Comparison of ENCODE assay signal across 8 mouse cellular contexts in the genomic region with DNA sequence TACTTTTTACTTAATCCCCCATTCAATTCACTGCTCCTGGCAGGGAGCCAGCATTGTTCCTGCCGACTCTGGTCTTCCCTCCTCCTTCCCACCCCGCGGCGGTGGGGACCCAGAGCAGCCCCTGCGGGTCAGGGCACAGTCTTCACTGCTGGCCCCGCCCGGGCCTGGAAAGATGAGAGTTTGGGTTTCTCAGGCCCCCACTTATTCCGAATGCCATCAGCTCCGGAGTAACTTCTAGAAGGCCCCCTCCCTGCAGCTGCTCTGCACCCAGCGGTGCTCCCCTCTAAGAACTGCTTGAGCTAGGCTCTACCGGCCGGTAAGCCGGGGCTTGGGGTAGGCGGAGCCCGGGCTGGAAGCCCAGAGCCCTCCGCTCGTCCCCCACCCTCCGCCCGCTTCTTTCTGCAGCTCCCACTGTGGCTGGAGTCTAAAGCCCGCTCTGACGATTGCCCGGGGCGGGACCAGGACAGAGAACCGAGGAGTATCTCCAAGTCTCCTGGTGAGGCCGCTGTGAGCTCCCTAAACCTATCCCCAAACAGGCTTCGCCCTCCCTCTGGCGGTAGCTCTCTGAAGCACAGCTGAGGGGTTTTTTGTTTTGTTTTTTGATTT. TPM values are rescaled to one million over a fixed set of nuclear protein-coding genes. Genes with fewer than 3 reads are reported as not detected.
A peak's percentile ranks its signal among the peaks of the same experiment; 100 is the strongest.
DNase-seq lines count a peak whose midpoint lies in the region; ATAC-seq lines count a peak whose summit lies in the region.

No protein-coding gene starts in this region.

- no peaks in the 10 kb centered on the region for H3K36me3 ChIP-seq in hindbrain, embryonic 14.5 days (replicated peaks; ENCODE audit: control insufficient read depth, insufficient read depth)

- peak overlapping the region; percentile 84 for H3K27ac ChIP-seq in hindbrain, embryonic 14.5 days

- H3K4me3 ChIP-seq in hindbrain, embryonic 14.5 days (replicated peaks; ENCODE audit: low read length), result peak overlapping the region; percentile 35

- peak; percentile 98 for ATAC-seq in hindbrain, embryonic 14.5 days (ENCODE audit: low FRiP score)

- no peaks in the 10 kb centered on the region for H3K27me3 ChIP-seq in hindbrain, embryonic 14.5 days (ENCODE audit: control insufficient read depth, insufficient read depth, low read length)

- H3K4me1 ChIP-seq in hindbrain, embryonic 14.5 days (replicated peaks; ENCODE audit: control insufficient read depth, insufficient read depth, low read length), result 0 out of 2 replicates have a peak, but pooled peaks cover 3% of the 10 kb centered on the region

- H3K4me2 ChIP-seq in hindbrain, embryonic 14.5 days (replicated peaks), result peak overlapping the region; percentile 68

- peak overlapping the region; percentile 62 for H3K9ac ChIP-seq in hindbrain, embryonic 14.5 days

- peak; percentile 98 for DNase-seq in R1 (ENCODE audit: low read depth, low spot score)
- peak; percentile 74 to 81 for DNase-seq in cerebellum, postnatal 25 days
- peak; percentile 48 to 56 for DNase-seq in frontal cortex, postnatal 25 days (ENCODE audit: low spot score in 2 of 2)
- peak; percentile 91 for DNase-seq in hindbrain, embryonic 14.5 days (ENCODE audit: low spot score)
- DNase-seq in layer of hippocampus, postnatal 36 days, result peak; percentile 76 to 78
- DNase-seq in lung, postnatal 25 days (ENCODE audit: low spot score), result peak; percentile 90
- DNase-seq in retina, embryonic 14.5 days (ENCODE audit: low spot score), result peak; percentile 97
- peak; percentile 67 to 74 for DNase-seq in thymus, postnatal 36 days

- WGBS in hindbrain, embryonic 14.5 days, result under 1% methylated on average over 27 of the region's 27 CpGs

- no peaks in the 10 kb centered on the region for H3K9me3 ChIP-seq in hindbrain, embryonic 14.5 days (ENCODE audit: control insufficient read depth, low read length)

RNA-seq across cellular contexts. Expression of gene Nes, which starts 10.2 kb away (rescaled TPM):
- polyA plus RNA-seq in hindbrain, embryonic 14.5 days (2014; fragmentation: Nextera tagmentation; extraction: Ambion mirVana), result 20.5 and 20.7 TPM in 2 replicates
- 1 to 10 TPM; 4.0 to 5.4 TPM for total RNA-seq in layer of hippocampus, postnatal 36 days (2021)

RNA-seq across cellular contexts. Expression of gene Crabp2, which starts 12.2 kb away (rescaled TPM):
- 48.7 and 56.4 TPM in 2 replicates for polyA plus RNA-seq in hindbrain, embryonic 14.5 days (2014; fragmentation: Nextera tagmentation; extraction: Ambion mirVana)
- total RNA-seq in layer of hippocampus, postnatal 36 days (2021), result 1 to 10 TPM; 1.3 to 3.5 TPM

RNA-seq across cellular contexts. Expression of gene Rrnad1, which starts 30.2 kb away (rescaled TPM):
- 15.8 and 18.1 TPM in 2 replicates for polyA plus RNA-seq in hindbrain, embryonic 14.5 days (2014; fragmentation: Nextera tagmentation; extraction: Ambion mirVana)
- 10 to 100 TPM; 23.5 to 27.9 TPM for total RNA-seq in layer of hippocampus, postnatal 36 days (2021)

RNA-seq across cellular contexts. Expression of gene Isg20l2, which starts 30.6 kb away (rescaled TPM):
- 17.0 and 18.5 TPM in 2 replicates for polyA plus RNA-seq in hindbrain, embryonic 14.5 days (2014; fragmentation: Nextera tagmentation; extraction: Ambion mirVana)
- total RNA-seq in layer of hippocampus, postnatal 36 days (2021), result 10 to 100 TPM; 15.0 TPM

RNA-seq across cellular contexts. Expression of gene Bcan, which starts 39.3 kb away (rescaled TPM):
- 89.1 and 99.3 TPM in 2 replicates for polyA plus RNA-seq in hindbrain, embryonic 14.5 days (2014; fragmentation: Nextera tagmentation; extraction: Ambion mirVana)
- 100 to 1,000 TPM; 296 to 327 TPM for total RNA-seq in layer of hippocampus, postnatal 36 days (2021)

Comparison
In these comparisons a context has a peak if more than half of its experiments do, and no peak if none do; other contexts are left out.
1. Peak in every context shown above with its lines: DNase-seq, ATAC-seq, H3K4me3 ChIP-seq and H3K27ac ChIP-seq.